Mouse (Mus musculus): ENCODE measurements around the gene Gm27021. TPM values are rescaled to one million over a fixed set of nuclear protein-coding genes. Genes with fewer than 3 reads are reported as not detected.
A peak's percentile ranks its signal among the peaks of the same experiment; 100 is the strongest.

The Gm27021 gene
- polyA plus RNA-seq, 1 experiment: not detected

DNA sequence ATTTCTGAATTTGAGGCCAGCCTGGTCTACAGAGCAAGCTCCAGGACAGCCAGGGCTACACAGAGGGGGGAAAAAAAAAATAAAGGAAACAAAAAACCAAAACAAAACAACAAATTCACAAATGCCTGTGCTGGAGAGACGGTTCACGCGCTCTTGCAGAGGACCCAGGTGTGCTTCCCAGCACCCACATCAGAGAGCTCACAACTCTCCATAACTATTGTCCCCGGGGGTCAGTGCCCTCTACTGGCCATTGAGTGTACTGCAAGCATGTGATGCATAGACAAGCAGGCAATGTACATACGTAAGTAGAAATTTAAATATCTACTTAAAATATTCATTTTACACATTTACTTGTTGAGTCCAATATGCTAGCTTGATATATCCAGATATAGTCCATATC is 73.3 kb downstream of the Gm27021 start:
- Histone ChIP-seq H3K4me1 (ENCODE audit: control insufficient read depth, insufficient read depth, low read length) (0 out of 2 replicates have a peak, but pooled peaks cover 4% of the 10 kb centered on the region), H3K4me3 (ENCODE audit: insufficient read depth, low read length) (no peak overlapping the region), H3K27ac (ENCODE audit: insufficient read depth, low read length) (no peak overlapping the region)
- TF ChIP-seq CTCF (IDR thresholded peaks at IDR 0.05; ENCODE audit: borderline replicate concordance, insufficient read depth, low read length) (no peak), POLR2A (IDR thresholded peaks at IDR 0.05; ENCODE audit: low read depth, low read length) (no peak)

DNA sequence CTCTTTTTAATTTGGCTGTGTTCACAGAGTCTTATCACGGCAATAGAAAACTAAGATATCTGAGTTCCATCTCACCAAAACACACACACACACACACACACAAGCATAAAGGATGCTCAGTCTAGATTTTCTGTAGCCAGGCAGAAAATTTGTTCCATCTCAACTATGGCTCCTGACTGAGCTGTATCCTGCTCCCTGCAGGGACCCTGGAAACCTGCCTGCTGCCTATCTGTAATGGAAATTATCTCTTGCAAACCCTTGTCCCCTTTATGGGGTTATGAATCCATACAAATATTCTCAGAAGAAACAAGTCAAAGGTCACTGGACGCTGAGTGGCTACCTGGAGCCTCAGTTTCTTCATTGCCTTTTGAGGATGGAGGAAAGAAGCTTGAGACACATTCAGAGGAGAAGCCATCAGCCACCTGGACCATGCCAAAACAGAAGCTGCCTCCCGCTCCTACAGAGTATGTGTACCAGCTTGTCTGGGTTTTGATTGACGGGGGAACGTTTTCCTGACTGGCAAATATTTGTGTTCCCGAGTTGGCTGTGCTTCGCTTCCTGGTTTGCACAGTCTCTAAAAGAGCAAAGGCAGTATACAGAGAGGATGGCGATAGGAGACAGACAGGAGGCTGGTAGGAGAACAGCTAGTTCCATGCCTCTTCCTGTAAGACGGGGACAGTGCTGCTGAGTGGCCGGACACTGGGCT is 76.1 kb downstream of the Gm27021 start:
- H3K4me3 ChIP-seq (ENCODE audit: insufficient read depth, low read length): no peak overlapping the region
- H3K27ac ChIP-seq (ENCODE audit: insufficient read depth, low read length): no peak overlapping the region
- TF ChIP-seq CTCF (IDR thresholded peaks at IDR 0.05; ENCODE audit: borderline replicate concordance, insufficient read depth, low read length) (no peak), POLR2A (IDR thresholded peaks at IDR 0.05; ENCODE audit: low read depth, low read length) (no peak)
- H3K4me1 ChIP-seq (ENCODE audit: control insufficient read depth, insufficient read depth, low read length): 0 out of 2 replicates have a peak, but pooled peaks cover 4% of the 10 kb centered on the region

DNA sequence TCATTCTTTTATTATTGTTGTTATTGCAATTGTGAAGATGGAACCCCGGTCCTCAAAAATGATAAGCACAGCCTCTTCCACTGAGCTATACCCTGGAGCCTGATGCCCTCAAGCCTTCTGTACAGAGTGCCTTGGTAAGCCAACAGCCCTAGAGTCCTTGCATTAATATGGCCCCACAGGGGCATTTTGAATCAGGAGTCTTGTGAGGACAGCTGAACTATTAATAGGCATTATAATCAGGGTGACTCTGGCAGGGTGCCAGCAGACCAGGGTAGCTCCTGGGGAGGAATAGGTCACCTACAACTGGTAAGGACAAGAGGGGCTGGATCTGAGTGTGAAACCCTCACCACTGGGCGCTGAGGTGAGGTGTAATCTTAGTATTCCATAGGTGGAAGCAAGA is 78.0 kb downstream of the Gm27021 start:
- H3K4me3 ChIP-seq (ENCODE audit: insufficient read depth, low read length): peak overlapping the region; percentile 65
- TF ChIP-seq CTCF (IDR thresholded peaks at IDR 0.05; ENCODE audit: borderline replicate concordance, insufficient read depth, low read length): no peak
- TF ChIP-seq POLR2A (IDR thresholded peaks at IDR 0.05; ENCODE audit: low read depth, low read length): no peak
- 0 out of 2 replicates have a peak, but pooled peaks cover 4% of the 10 kb centered on the region for H3K4me1 ChIP-seq (ENCODE audit: control insufficient read depth, insufficient read depth, low read length)
- no peak overlapping the region for H3K27ac ChIP-seq (ENCODE audit: insufficient read depth, low read length)

DNA sequence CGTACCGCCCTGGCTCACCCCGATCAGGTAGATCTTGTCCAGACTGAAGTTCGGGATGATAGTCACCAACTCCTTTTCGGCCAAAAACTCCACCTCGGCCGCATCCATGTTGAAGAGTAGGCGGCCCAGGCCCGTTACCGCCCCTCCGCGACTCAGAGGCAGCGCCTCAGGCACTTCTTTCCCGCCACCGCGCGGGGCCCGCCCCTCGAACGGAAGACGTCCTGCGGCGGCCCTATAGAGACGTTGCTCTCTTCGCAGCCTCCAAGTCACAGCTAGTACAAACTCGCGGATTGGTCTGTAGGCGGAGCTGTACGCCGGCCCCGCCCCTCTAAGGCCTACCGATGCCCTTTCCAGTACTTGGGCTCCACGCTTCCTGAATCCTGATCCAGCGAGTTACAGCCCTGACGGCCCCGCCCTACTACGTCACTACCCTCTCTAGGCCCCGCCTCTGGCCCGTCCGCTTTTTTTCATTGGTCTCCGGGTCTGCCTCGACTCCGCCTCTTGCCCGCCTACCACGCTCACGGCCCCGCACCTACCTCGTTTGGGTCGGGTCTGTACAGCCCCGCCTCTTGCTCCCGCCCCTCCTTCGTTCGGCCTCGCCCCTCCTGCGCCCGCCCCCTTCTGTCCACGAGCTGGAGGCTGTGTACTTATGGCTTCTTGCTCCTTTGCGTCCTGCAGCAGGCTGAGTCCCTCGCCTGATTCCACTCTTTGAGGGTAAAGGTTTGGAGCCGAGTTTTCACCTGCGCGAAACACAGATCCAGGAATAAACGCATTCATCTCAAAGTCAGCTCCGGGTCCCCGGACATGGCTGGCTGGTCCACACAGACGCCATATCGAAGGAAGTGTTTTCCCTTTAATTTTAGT is 78.7 kb downstream of the Gm27021 start, which contains the start of gene Gins2:
TSS of gene Gins2 (minus strand) at position 397 of the 864 bp plus-strand sequence.
- peak; percentile 89 for TF ChIP-seq POLR2A (IDR thresholded peaks at IDR 0.05; ENCODE audit: low read depth, low read length)
- TF ChIP-seq CTCF (IDR thresholded peaks at IDR 0.05; ENCODE audit: borderline replicate concordance, insufficient read depth, low read length): no peak
- H3K4me1 ChIP-seq (ENCODE audit: control insufficient read depth, insufficient read depth, low read length): 0 out of 2 replicates have a peak, but pooled peaks cover 4% of the 10 kb centered on the region
- no peak within 1 kb of the TSS for H3K27ac ChIP-seq (ENCODE audit: insufficient read depth, low read length)
- peak within 1 kb of the TSS; percentile 66 for H3K4me3 ChIP-seq (ENCODE audit: insufficient read depth, low read length)

DNA sequence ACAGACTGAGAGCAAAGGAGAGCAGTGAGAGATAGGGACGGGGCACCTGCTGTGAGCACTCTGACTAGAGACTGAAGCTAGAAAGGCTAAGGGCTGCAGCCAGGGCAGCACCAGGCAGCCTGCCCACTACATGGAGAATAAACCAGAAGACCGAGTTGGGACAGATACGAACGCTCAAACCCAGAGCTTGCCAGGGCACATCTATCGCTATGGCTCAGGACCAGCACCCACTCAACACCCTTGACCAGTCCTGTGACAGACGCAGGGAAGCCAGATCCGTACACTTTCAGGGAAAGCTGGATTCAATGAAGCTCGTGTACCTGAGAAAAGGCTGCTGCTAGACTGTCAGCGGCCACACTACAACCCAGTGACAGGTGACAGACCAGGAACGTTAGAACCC is 82.4 kb downstream of the Gm27021 start:
- Histone ChIP-seq H3K4me1 (ENCODE audit: control insufficient read depth, insufficient read depth, low read length) (0 out of 2 replicates have a peak, but pooled peaks cover 4% of the 10 kb centered on the region), H3K27ac (ENCODE audit: insufficient read depth, low read length) (no peak overlapping the region), H3K4me3 (ENCODE audit: insufficient read depth, low read length) (no peak overlapping the region)
- TF ChIP-seq POLR2A (IDR thresholded peaks at IDR 0.05; ENCODE audit: low read depth, low read length): no peak
- TF ChIP-seq CTCF (IDR thresholded peaks at IDR 0.05; ENCODE audit: borderline replicate concordance, insufficient read depth, low read length): no peak

DNA sequence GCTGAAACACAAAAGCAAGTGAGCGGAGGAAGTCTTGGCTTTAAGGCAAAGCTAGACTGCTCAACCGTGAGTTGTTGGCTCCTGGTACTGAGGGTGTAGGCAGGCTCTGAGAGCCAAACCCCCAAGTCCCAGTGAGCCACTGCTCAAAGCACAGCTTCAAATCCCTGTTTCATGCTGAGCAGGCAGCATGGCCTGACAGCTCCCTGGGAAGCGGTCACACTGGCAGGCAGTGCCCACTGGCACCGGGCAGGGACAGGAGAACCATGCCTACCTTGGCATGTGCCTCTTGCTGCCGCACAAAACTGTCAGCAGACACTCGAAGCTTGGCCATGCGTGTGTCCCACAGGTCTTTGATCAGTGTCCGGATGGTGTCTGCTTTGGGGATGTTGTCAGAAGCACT is 86.1 kb downstream of the Gm27021 start:
- H3K4me3 ChIP-seq (ENCODE audit: insufficient read depth, low read length): no peak overlapping the region
- no peak for TF ChIP-seq CTCF (IDR thresholded peaks at IDR 0.05; ENCODE audit: borderline replicate concordance, insufficient read depth, low read length)
- no peak for TF ChIP-seq POLR2A (IDR thresholded peaks at IDR 0.05; ENCODE audit: low read depth, low read length)
- no peak overlapping the region for H3K27ac ChIP-seq (ENCODE audit: insufficient read depth, low read length)
- no peaks in the 10 kb centered on the region for H3K4me1 ChIP-seq (ENCODE audit: control insufficient read depth, insufficient read depth, low read length)

DNA sequence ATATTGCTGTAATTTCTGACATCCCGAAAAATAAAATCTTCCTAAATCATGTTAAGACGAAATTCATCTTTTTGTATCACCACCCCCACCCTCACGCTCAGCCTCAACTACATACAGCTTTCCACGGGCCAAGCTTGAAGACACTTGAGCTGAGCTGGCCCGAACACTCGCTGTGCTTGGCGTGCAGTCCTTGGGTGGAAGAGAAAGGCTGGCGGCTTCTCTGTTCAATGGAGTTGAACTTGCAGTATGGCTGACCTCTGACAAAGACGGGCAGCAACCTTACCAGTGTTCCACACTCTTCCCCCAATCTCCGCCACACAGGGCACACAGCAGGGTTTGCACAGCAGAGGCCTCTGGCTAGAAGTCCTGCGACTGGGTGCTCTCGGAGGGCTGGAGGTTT is 86.5 kb downstream of the Gm27021 start:
- Histone ChIP-seq H3K27ac (ENCODE audit: insufficient read depth, low read length) (no peak overlapping the region), H3K4me3 (ENCODE audit: insufficient read depth, low read length) (no peak overlapping the region), H3K4me1 (ENCODE audit: control insufficient read depth, insufficient read depth, low read length) (no peaks in the 10 kb centered on the region)
- TF ChIP-seq POLR2A (IDR thresholded peaks at IDR 0.05; ENCODE audit: low read depth, low read length) (no peak), CTCF (IDR thresholded peaks at IDR 0.05; ENCODE audit: borderline replicate concordance, insufficient read depth, low read length) (no peak)

DNA sequence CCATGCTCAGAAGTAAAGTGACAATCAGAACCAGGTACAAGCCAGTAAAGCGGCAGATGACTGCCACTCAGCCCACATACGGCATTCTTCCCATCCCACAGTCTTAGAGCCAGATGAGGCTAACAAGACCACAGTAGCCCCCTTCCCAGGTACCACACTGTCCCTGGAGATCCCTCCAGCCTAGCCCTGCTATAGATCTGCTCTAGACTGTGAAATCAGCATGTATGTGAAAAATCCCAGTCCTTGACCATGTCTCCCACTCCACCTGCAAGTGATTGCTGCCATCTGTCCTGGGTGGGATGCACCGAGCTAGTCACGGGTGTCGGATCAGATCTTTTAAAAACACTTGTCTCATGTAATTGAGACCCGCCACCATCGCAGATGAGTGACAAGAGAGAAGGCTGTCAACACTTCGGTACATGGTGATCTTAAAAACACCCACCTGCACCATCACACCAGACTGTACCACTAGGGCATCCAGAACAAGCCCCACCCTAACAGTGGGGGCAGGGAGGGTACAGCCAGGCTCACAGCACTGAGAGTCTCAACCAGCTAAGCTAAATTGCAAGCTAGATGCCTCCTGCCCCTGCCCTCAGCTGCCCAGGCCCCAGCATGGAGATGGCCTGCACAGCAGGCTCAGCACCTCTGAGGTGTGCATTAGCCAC is 87.4 kb downstream of the Gm27021 start:
- no peaks in the 10 kb centered on the region for H3K4me1 ChIP-seq (ENCODE audit: control insufficient read depth, insufficient read depth, low read length)
- no peak overlapping the region for H3K27ac ChIP-seq (ENCODE audit: insufficient read depth, low read length)
- no peak overlapping the region for H3K4me3 ChIP-seq (ENCODE audit: insufficient read depth, low read length)
- TF ChIP-seq CTCF (IDR thresholded peaks at IDR 0.05; ENCODE audit: borderline replicate concordance, insufficient read depth, low read length) (no peak), POLR2A (IDR thresholded peaks at IDR 0.05; ENCODE audit: low read depth, low read length) (no peak)

DNA sequence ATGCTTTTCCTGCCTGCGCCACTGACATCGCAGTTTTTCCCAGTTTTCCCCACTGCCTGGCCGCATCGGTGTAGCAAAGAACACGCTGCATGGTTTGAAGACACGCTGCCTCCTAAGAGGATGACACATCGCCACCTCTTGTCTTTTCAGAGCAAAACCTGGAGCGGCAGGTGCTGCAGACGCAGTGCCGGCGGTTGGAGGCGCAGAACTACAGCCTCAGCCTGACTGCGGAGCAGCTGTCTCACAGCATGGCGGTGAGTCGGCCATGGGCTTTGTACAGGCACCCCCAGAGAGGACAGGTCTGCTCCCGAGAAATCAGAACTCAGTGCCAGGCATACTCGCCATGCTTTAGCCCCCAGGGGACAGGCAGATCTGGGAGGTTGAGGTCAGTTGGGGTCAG is 90.1 kb downstream of the Gm27021 start:
- no peak overlapping the region for H3K27ac ChIP-seq (ENCODE audit: insufficient read depth, low read length)
- peaks cover 4% of the 10 kb centered on the region; the same call in 1 of the 2 replicates for H3K4me1 ChIP-seq (ENCODE audit: control insufficient read depth, insufficient read depth, low read length)
- TF ChIP-seq CTCF (IDR thresholded peaks at IDR 0.05; ENCODE audit: borderline replicate concordance, insufficient read depth, low read length) (no peak), POLR2A (IDR thresholded peaks at IDR 0.05; ENCODE audit: low read depth, low read length) (no peak)
- no peak overlapping the region for H3K4me3 ChIP-seq (ENCODE audit: insufficient read depth, low read length)
